Mouse (Mus musculus) lung, postnatal 0 days (tissue): ENCODE results near the gene Cfap77.

Experiments used
- CTCF ChIP-seq: IDR thresholded peaks from 2 replicates; pipeline ENCODE4 v1.5.1; 2016; ENCODE audit warnings: antibody characterized with exemption, mild to moderate bottlenecking
- EP300 ChIP-seq: IDR thresholded peaks from 2 replicates; pipeline ENCODE4 v1.6.1; 2016; ENCODE audit warnings: antibody characterized with exemption, mild to moderate bottlenecking, control low read depth

DNA sequence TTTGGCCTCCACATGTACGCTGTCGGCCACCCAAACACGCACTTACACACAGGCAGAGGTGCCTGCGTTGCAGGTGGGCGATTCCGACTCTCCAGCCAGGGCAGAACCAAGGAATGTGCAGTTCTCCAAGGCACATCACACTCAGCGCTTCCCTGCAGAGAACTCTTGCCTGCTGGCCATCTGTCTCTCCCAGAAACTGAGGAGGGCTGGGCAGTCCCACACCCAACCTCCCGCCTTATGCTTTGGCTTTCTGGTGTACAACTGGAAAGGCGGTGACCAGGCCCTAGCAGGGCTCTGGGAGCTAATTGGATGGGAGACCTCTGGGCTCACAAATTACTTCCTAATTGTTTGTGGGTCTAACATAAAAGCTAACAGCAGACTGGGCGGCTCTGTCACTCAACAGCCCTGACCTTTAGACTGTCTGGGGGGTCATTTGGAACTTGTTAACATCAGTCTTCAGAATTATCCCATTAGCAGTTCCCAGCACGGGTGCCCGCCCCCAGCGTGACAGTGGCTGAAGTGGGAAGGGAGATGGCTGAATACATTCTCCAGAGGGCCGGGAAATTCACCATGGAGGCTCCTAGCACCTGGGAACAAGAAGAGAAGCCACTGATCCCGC, 80.9 kb downstream of the Cfap77 start:
- TF ChIP-seq CTCF = no peak
- no peak for TF ChIP-seq EP300
